Mouse (Mus musculus): Measurements from ENCODE around the gene Map3k12.

The Map3k12 gene

DNA sequence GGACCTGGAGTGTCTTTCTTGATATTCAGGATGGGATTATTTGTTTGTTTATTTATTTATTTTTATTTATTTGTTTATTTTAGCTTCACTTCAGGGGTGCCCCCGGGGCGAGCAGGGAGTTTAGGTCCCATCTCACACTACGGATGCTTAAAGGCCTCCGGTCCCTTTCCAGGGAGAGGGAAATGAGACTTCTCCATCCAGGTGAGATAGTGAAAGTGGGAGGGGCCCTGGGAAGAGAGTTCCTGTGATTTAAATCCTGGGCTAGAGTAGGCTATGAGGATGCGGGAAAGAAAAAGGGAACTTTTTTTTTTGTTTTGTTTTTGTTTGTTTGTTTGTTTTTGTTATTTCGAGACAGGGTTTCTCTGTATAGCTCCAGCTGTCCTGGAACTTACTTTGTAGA lies 57.5 kb downstream of the Map3k12 start:
- DNase-seq (ENCODE audit: low spot score): no peak

DNA sequence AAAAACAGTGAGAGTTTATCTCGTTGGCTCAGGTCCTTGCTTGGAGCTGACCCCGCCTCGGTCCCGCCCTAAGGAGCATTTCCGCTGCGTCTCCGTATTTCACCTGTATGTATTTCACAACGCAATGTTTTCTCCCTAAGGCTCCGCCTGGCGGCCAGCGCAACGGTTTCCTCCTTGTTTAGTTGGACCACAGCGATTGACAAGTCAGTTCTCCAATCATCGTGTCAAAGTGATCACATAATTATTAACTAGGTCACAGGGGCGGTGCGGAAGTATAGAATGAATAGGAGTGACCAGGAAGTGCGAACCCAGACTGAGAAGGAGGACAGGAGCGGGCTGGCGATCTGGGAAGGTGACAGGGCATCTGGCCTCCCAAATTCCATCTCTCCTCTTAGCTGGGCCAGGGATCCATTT lies 58.0 kb downstream of the Map3k12 start, which contains the start of gene Prr13:
Prr13 (plus strand) TSS at position 125 of the 414 bp plus-strand sequence.
- DNase-seq (ENCODE audit: low spot score): peak; percentile 90

DNA sequence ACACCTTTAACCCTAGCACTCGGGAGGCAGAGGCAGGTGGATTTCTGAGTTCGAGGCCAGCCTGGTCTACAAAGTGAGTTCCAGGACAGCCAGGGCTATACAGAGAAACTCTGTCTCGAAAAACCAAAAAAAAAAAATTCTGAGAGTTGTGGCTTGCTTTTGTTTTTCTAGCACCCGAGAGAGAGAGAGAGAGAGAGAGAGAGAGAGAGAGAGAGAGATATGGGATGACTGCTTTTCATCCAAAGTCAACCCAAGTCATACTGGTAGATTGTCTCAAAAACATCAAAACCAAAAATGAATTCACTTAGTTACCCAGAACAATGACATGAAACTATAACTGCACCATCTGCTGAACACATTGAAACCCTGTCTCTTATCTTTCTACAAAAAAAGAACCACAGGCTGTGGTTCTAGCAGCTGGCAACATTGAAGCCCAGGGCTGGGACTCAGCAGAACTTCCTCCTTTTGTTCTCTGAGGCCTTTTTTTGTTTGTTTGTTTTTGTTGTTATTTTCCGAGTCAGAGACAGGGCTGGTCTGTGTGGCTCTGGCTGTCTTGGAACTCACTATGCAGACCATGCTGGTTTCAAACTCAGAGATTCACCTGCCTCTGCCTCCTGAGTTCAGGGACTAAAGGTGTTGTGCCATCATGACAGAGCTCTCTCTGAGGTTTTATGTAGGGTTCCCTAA lies 58.7 kb downstream of the Map3k12 start:
- peak; percentile 68 for DNase-seq (ENCODE audit: low spot score)

DNA sequence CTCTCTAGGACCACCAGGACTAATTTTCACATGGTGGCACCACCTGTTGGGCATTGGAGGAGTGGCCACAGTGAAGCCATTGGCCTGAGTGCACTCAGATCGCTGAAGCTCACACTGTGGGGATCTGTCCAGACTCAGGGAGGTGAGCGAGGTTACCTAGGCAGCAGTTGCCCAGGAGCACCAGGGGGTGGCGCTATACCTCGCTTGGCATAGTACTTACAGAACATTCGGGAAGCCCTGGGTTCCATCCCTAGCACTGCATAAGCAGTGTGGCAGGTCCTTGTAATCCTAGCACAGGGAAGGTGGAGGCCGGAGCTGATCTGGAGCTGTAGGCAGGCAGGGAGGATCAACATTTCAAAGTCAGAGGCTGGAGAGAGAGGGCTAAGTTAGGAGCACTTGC lies 60.9 kb downstream of the Map3k12 start:
- DNase-seq (ENCODE audit: low spot score): peak; percentile 24

DNA sequence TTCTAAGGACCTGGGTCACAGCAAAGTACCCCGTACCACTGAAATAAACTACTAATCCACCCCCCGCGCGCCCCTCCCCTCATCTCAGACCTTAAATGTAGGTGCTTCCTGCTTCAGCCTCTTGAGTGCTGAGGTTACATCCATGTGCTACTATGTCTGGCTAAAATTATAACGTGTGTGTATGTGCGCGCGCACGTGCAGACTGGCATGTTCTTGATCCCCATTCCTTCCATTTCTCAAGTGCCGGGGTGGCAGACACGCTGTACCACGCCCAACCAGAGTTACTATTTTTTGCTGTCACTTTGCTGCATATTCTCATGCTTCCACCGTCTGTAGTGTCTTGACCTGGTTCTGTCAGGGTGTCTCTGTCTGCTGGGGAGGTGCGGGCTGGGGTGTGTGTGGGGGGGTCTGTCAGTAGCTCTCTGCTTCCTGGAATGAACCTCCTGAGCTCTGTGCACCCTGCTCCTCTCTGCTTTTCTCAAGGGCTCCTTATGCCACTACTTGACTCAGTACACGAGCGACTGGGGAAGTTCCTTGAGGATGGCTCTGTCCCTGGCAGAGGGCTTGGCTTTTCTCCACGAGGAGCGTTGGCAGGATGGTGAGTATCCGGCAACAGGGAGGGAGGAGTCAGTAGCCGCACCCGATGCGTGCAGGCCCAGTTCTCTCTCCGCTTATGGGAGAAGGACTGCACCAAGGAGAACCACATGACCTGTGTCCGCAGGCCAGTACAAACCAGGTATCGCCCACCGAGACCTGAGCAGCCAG lies 65.0 kb downstream of the Map3k12 start:
- no peak for DNase-seq (ENCODE audit: low spot score)

DNA sequence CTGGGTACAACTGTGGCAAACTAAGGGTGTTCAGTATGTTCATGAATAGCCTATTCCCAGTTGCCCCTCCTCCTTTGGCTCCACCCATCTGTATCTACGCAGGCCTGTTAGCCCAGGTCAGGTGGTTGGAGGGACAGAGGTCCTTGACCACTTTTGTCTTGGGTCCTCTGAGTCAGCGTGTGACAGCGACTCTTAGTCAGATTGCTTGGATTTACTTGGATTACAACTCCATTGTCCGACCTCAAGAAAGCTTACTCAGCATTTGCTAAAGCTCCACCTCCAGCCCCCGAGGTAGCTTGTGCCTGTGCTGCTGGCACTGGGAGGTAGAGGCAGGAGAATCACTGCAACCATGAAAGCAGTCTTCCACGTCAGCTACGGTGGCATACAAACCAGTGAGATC lies 65.9 kb downstream of the Map3k12 start:
- no peak for DNase-seq (ENCODE audit: low spot score)

DNA sequence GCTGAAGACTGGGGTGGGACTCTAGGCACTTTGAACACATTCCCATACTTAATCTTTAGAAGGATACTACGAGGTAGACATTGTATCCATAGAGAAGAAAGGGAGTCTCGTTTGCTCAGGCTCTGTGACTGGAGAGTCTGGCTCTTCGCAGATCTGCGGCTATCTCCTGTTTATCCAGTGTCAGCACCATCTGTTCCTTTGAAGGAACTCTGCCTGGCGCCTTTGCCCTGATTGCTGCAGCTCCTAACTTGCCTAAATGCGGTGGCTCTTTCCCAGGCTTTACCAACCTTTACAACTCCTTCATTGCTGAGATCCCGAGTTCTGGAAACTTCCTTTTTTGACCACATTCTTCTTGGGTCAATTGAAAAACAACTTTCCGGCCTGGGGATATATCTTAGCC lies 67.5 kb downstream of the Map3k12 start:
- DNase-seq (ENCODE audit: low spot score): no peak

All from T-cell, adult 2 months (primary cell).